Mouse (Mus musculus) limb, embryonic 13.5 days (tissue): ENCODE results near the gene Cap1. TPM values are rescaled to one million over a fixed set of nuclear protein-coding genes. Genes with fewer than 3 reads are reported as not detected.
"Not testable (repeated sequence)": the region's sequence is repeated elsewhere in the genome, so short reads cannot be mapped to it uniquely, and the experiment has no call there.

Experiments used
- ATAC-seq: fragments of 200-750 bp; cut with Nextera tagmentation; 2 replicates; pipeline ENCODE4 v1.8.0; 2017; ENCODE audit warnings: low read depth, moderate number of reproducible peaks, moderate TSS enrichment; ENCODE audit not compliant: low FRiP score
- H3K27ac ChIP-seq: fragments of 300-500 bp; sonication (generic); 2 replicates; pipeline ENCODE4 v1.5.1; 2015; ENCODE audit warnings: inconsistent platforms, mild to moderate bottlenecking, moderate library complexity
- H3K27me3 ChIP-seq: fragments of 300-500 bp; sonication (generic); 2 replicates; pipeline ENCODE4 v1.6.1; 2015; ENCODE audit warnings: mild to moderate bottlenecking, inconsistent platforms
- H3K36me3 ChIP-seq: fragments of 300-500 bp; sonication (generic); 2 replicates; pipeline ENCODE4 v1.6.1; 2015; ENCODE audit warnings: inconsistent platforms, mild to moderate bottlenecking, moderate library complexity
- H3K4me1 ChIP-seq: fragments of 300-500 bp; sonication (generic); 2 replicates; pipeline ENCODE4 v1.6.1; 2015; ENCODE audit warnings: inconsistent platforms
- H3K4me2 ChIP-seq: fragments of 300-500 bp; sonication (generic); replicated peaks from 2 replicates; pipeline ENCODE4 v1.6.1; 2015; ENCODE audit warnings: inconsistent platforms, mild to moderate bottlenecking, moderate library complexity
- H3K4me3 ChIP-seq: fragments of 300-500 bp; sonication (generic); 2 replicates; pipeline ENCODE4 v1.5.1; 2015; ENCODE audit warnings: moderate library complexity, mild to moderate bottlenecking, inconsistent platforms
- H3K9ac ChIP-seq: fragments of 300-500 bp; sonication (generic); 2 replicates; pipeline ENCODE4 v1.6.1; 2015; ENCODE audit warnings: mild to moderate bottlenecking, inconsistent platforms
- H3K9me3 ChIP-seq: fragments of 300-500 bp; sonication (generic); 2 replicates; pipeline ENCODE4 v1.6.1; 2016; ENCODE audit warnings: inconsistent platforms
- WGBS: fragments of 180-500 bp; shearing (Covaris S2); methylation state at CpG from one replicate; pipeline ENCODE4 v1.1.7; 2015; 5-methylcytosine and 5-hydroxymethylcytosine counted together
- polyA plus RNA-seq: library from polyadenylated mRNA; unstranded; fragments of >200 nt; fragmentation: Nextera tagmentation; extraction: Ambion mirVana; gene quantifications from 2 replicates; pipeline ENCODE4 v1.2.1, GENCODE M21; 2015

Gene Cap1
- polyA plus RNA-seq, 1 experiment from 2014 or later, result 71.3 TPM

DNA sequence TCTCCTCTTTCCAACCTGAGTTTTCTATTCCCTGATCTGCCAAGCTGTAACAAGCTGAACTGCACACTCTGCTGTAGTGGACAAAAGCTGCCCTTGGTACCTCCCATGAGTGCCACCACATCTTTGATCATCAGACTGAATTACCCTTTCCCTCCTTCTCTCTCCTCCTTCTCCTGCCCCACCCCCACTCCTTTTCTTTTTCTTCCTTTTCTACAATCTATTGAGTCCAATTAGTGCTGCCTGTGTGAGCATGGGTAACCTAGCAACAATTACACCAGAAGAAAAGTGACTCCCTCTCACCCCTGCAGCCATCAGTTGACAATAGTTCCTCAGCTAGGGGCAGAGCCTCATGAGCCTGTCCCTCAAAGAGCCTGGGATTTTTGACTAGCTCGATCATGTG, 54.0 kb downstream of the Cap1 start:
- WGBS, result 69% methylated on average over 1 of the region's 1 CpGs
- H3K4me3 ChIP-seq, result no peak overlapping the region
- ATAC-seq, result no peak

DNA sequence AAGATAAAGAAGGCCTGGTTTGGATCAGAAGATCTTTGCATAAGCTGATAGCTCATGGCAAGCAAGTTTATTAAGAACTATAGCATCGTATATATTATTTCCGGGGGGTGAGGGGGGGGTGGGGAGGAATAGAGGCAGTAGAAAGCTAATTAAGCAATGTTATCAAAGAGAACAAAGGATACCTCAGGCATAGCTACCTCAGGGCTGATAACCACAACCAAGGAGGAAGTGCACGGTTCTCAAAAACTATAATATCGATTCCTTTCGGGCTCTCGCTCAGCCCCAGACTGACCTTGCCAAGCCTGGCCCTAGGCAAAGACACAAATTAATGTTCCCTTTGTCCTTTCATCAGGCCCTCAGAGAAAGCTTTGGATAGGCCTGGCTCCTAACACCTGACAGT, 56.5 kb downstream of the Cap1 start:
- no peak overlapping the region for H3K4me3 ChIP-seq

More for the DNA sequence above, 54.0 kb downstream of the Cap1 start:
- no peaks in the 10 kb centered on the region for H3K9me3 ChIP-seq
- H3K36me3 ChIP-seq, result no peaks in the 10 kb centered on the region
- H3K27me3 ChIP-seq, result no peaks in the 10 kb centered on the region; the same call in 1 of the 2 replicates
- H3K9ac ChIP-seq, result no peak overlapping the region
- H3K27ac ChIP-seq, result no peak overlapping the region
- peaks cover 10% of the 10 kb centered on the region for H3K4me1 ChIP-seq
- H3K4me2 ChIP-seq, result no peak overlapping the region

DNA sequence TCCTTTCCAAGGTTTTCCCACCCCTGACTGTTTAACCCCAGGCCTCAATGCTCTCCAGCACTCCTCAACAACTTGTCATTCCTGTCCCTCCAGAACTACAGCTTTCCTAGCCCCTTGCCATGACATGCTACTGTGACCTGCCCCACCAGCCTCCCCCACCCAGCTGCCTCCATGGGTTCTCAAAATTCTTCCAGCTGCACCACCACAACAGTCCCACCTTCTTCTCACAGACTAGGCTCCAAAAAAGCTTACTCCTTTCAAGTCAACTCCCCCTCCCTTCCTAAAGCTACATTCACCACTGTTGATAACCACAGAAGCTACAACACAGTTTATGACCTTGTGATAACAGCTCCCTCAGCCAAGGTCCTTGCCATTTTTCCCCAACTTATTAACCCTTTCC, 58.2 kb downstream of the Cap1 start:
- Histone ChIP-seq H3K27me3 (no peaks in the 10 kb centered on the region), H3K9ac (no peak overlapping the region), H3K36me3 (no peaks in the 10 kb centered on the region), H3K4me3 (no peak overlapping the region), H3K9me3 (no peaks in the 10 kb centered on the region), H3K4me1 (no peaks in the 10 kb centered on the region), H3K27ac (no peak overlapping the region), H3K4me2 (no peak overlapping the region)
- ATAC-seq, result no peak

More for the DNA sequence above, 56.5 kb downstream of the Cap1 start:
- Histone ChIP-seq H3K27me3 (no peaks in the 10 kb centered on the region), H3K4me2 (no peak overlapping the region), H3K9ac (no peak overlapping the region), H3K27ac (no peak overlapping the region), H3K36me3 (no peaks in the 10 kb centered on the region), H3K4me1 (no peaks in the 10 kb centered on the region), H3K9me3 (no peaks in the 10 kb centered on the region)
- WGBS, result 91% methylated on average over 6 of the region's 6 CpGs
- ATAC-seq, result no peak

DNA sequence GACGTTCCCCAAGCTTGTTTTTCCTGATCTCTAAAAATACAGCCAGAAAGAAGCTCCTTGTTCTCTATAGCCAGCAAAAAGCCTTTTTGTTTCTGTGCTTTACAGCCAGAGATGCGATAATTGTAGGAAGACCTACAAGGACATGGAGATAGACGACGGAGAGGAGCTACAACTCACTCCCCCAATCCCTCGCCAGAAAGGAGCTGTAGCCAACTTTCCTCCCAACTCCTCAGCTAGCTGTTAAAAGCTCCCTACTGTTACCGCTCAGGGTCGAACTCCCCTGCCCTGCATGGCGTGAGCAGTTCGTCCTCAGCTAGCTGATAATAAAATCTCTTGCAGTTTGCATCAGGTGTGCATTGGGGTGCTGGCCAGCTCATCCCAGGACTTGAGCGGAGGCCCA, 64.9 kb downstream of the Cap1 start:
- H3K36me3 ChIP-seq, H3K4me1 ChIP-seq, H3K4me2 ChIP-seq, ATAC-seq, H3K9ac ChIP-seq, H3K4me3 ChIP-seq, H3K27ac ChIP-seq, H3K9me3 ChIP-seq, H3K27me3 ChIP-seq: not testable (repeated sequence)
- 26% methylated on average over 10 of the region's 10 CpGs for WGBS

DNA sequence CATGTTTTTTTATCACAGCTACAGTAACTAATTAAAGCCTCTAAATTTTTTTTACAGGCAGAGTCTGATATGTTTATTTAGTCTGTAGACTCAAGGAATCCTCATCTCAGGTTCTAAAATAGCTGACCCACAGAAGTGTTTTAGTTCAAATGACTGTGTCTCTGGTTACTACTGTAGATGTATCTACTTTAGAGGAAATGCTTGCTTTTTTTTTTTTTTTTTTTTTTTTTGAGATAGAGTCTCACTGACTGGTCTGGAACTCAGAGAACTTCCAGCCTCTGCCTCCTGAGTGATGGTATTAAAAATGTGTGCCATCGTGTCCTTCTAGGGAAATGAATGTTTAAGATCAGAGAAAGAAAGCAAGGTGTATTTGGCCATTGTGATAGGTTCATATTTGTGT, 69.7 kb downstream of the Cap1 start:
- H3K27me3 ChIP-seq, result peaks cover 7% of the 10 kb centered on the region; the same call in 1 of the 2 replicates
- ATAC-seq, result no peak
- 76% methylated on average over 1 of the region's 1 CpGs for WGBS
- no peaks in the 10 kb centered on the region for H3K36me3 ChIP-seq
- no peak overlapping the region for H3K4me3 ChIP-seq
- no peaks in the 10 kb centered on the region for H3K4me1 ChIP-seq
- no peak overlapping the region for H3K9ac ChIP-seq
- no peak overlapping the region for H3K27ac ChIP-seq
- H3K4me2 ChIP-seq, result no peak overlapping the region
- H3K9me3 ChIP-seq, result no peaks in the 10 kb centered on the region

DNA sequence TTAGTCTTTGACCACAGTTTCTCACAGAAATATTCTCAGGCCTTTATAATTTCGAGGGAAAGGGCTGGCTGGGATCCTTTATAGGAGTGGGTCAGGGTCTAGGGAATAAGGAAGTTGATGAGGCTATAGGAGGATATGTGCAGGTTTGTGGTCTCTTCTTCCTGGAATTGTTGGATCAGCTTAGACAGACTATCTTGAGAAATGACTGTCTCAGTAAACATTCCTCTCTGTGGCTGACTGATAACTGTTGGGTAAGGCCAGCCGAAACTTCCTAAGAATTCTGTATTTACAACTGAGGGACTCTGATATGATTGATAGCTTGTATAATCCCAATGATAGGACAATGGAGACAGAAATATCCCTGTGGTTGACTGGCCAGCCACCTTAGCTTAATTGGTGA, 74.0 kb downstream of the Cap1 start:
- no peaks in the 10 kb centered on the region for H3K9me3 ChIP-seq
- H3K4me1 ChIP-seq, result no peaks in the 10 kb centered on the region
- ATAC-seq, result no peak
- no peaks in the 10 kb centered on the region for H3K27me3 ChIP-seq
- no peak overlapping the region for H3K9ac ChIP-seq
- H3K36me3 ChIP-seq, result no peaks in the 10 kb centered on the region
- H3K4me3 ChIP-seq, result no peak overlapping the region
- no peak overlapping the region for H3K4me2 ChIP-seq
- H3K27ac ChIP-seq, result no peak overlapping the region
- WGBS, result 72% methylated on average over 2 of the region's 2 CpGs

DNA sequence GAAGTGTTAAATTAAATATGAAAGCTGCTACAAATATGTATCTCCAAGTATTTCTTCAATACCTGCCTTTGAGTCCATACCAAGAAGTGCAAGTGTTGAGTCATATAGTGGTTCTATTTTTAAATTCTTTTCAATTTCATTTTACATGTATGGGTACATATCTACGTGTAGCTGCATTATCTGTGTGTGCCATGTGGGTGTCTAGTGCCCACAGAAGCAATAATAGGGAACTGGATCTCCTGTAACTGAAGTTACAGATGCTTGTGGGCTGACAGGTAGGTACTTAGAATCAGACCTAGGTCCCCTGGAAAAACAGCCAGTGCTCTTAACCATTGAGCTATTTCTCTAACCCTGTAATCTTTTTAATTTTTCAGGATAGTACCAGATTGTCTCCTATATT, 74.7 kb downstream of the Cap1 start:
- no peaks in the 10 kb centered on the region for H3K9me3 ChIP-seq
- H3K27me3 ChIP-seq, result no peaks in the 10 kb centered on the region
- H3K36me3 ChIP-seq, result no peaks in the 10 kb centered on the region
- H3K4me1 ChIP-seq, result no peaks in the 10 kb centered on the region
- ATAC-seq, result no peak
- H3K4me3 ChIP-seq, result no peak overlapping the region
- no peak overlapping the region for H3K9ac ChIP-seq
- H3K4me2 ChIP-seq, result no peak overlapping the region
- 43% methylated on average over 1 of the region's 1 CpGs for WGBS
- no peak overlapping the region for H3K27ac ChIP-seq

Other genes starting within 250 kb of the Cap1 start
- not detected in 2 replicates for gene 9530002B09Rik, start 196.8 kb downstream of the Cap1 start, polyA plus RNA-seq
- gene Ppt1, start 49.8 kb downstream of the Cap1 start, polyA plus RNA-seq, result 75.3 and 84.7 TPM in 2 replicates
- gene Mfsd2a, start 75.1 kb upstream of the Cap1 start, polyA plus RNA-seq, result 8.0 and 9.1 TPM in 2 replicates
- 28.2 and 29.2 TPM in 2 replicates for gene Mycl, start 109.6 kb upstream of the Cap1 start, polyA plus RNA-seq
- 19.1 and 21.5 TPM in 2 replicates for gene Trit1, start 130.5 kb upstream of the Cap1 start, polyA plus RNA-seq
- 0.28 and 0.89 TPM in 2 replicates for gene Bmp8b, start 219.1 kb upstream of the Cap1 start, polyA plus RNA-seq
- 0.10 TPM in 1 of 2 replicates, not detected in the other for gene Oxct2b, start 230.2 kb upstream of the Cap1 start, polyA plus RNA-seq